Mouse (Mus musculus): ENCODE measurements around the gene Grhpr.
"Not testable (repeated sequence)": the region's sequence is repeated elsewhere in the genome, so short reads cannot be mapped to it uniquely, and the experiment has no call there.

Gene Grhpr

GRCm38 (mm10) chr4:44981280-44981973, at the start of gene Grhpr:
TSS of gene Grhpr (plus strand) at chr4:44981395.
- DNase-seq (ENCODE audit: low spot score): peak; percentile 60

- no peak for DNase-seq (ENCODE audit: low spot score)
Observed at GRCm38 (mm10) chr4:44931732-44932131, 49.5 kb upstream of the Grhpr start.

- DNase-seq (ENCODE audit: low spot score): no peak
Observed at GRCm38 (mm10) chr4:44938359-44939340, 42.5 kb upstream of the Grhpr start.

- DNase-seq (ENCODE audit: low spot score): no peak
Observed at GRCm38 (mm10) chr4:44939576-44940249, 41.5 kb upstream of the Grhpr start.

- no peak for DNase-seq (ENCODE audit: low spot score)
Observed at GRCm38 (mm10) chr4:44940286-44940685, 40.9 kb upstream of the Grhpr start.

- no peak for DNase-seq (ENCODE audit: low spot score)
Observed at GRCm38 (mm10) chr4:44942237-44942636, 39.0 kb upstream of the Grhpr start.

- no peak for DNase-seq (ENCODE audit: low spot score)
Observed at GRCm38 (mm10) chr4:44943480-44943879, 37.7 kb upstream of the Grhpr start.

GRCm38 (mm10) chr4:44944426-44945075, 36.6 kb upstream of the Grhpr start:
- DNase-seq (ENCODE audit: low spot score): no peak

GRCm38 (mm10) chr4:44946126-44946525, 35.1 kb upstream of the Grhpr start:
- DNase-seq (ENCODE audit: low spot score): not testable (repeated sequence)

GRCm38 (mm10) chr4:44947464-44947863, 33.7 kb upstream of the Grhpr start:
- no peak for DNase-seq (ENCODE audit: low spot score)

- no peak for DNase-seq (ENCODE audit: low spot score)
Observed at GRCm38 (mm10) chr4:44948314-44948713, 32.9 kb upstream of the Grhpr start.

GRCm38 (mm10) chr4:44953041-44953440, 28.2 kb upstream of the Grhpr start:
- DNase-seq (ENCODE audit: low spot score): no peak

GRCm38 (mm10) chr4:44958776-44959175, 22.4 kb upstream of the Grhpr start:
- DNase-seq (ENCODE audit: low spot score): no peak

GRCm38 (mm10) chr4:44959220-44959619, 22.0 kb upstream of the Grhpr start:
- DNase-seq (ENCODE audit: low spot score): no peak

GRCm38 (mm10) chr4:44963156-44963555, 18.0 kb upstream of the Grhpr start:
- no peak for DNase-seq (ENCODE audit: low spot score)

- no peak for DNase-seq (ENCODE audit: low spot score)
Observed at GRCm38 (mm10) chr4:44965175-44965574, 16.0 kb upstream of the Grhpr start.

- DNase-seq (ENCODE audit: low spot score): no peak
Observed at GRCm38 (mm10) chr4:44965736-44966135, 15.5 kb upstream of the Grhpr start.

- DNase-seq (ENCODE audit: low spot score): no peak
Observed at GRCm38 (mm10) chr4:44967402-44967801, 13.8 kb upstream of the Grhpr start.

GRCm38 (mm10) chr4:44970056-44970455, 11.1 kb upstream of the Grhpr start:
- no peak for DNase-seq (ENCODE audit: low spot score)

- no peak for DNase-seq (ENCODE audit: low spot score)
Observed at GRCm38 (mm10) chr4:44970612-44971110, 10.5 kb upstream of the Grhpr start.

- DNase-seq (ENCODE audit: low spot score): peak; percentile 61
Observed at GRCm38 (mm10) chr4:44973450-44973849, 7.7 kb upstream of the Grhpr start.

GRCm38 (mm10) chr4:44973871-44974270, 7.3 kb upstream of the Grhpr start:
- DNase-seq (ENCODE audit: low spot score): no peak

All from ovary, postnatal 10 days (tissue).